Mouse (Mus musculus): ENCODE data around the gene Stard9.

Gene Stard9

GRCm38 (mm10) chr2:120723621-120724020 lies 94.7 kb downstream of the Stard9 start:
- no peak for DNase-seq (ENCODE audit: low spot score in 2 of 2)

- DNase-seq (ENCODE audit: low spot score in 2 of 2): no peak
Observed at GRCm38 (mm10) chr2:120724176-120724575, 95.3 kb downstream of the Stard9 start.

GRCm38 (mm10) chr2:120729775-120730585 lies 101.1 kb downstream of the Stard9 start:
- DNase-seq (ENCODE audit: low spot score in 2 of 2): no peak

- peak in 1 of 2 experiments; percentile 21 for DNase-seq (ENCODE audit: low spot score in 2 of 2)
Observed at GRCm38 (mm10) chr2:120730639-120731166, 101.8 kb downstream of the Stard9 start.

GRCm38 (mm10) chr2:120731167-120731862 lies 102.4 kb downstream of the Stard9 start:
- peak; percentile 89 to 92 for DNase-seq (ENCODE audit: low spot score in 2 of 2)

GRCm38 (mm10) chr2:120731877-120732530 lies 103.1 kb downstream of the Stard9 start:
- DNase-seq (ENCODE audit: low spot score in 2 of 2): no peak

GRCm38 (mm10) chr2:120745496-120745895 lies 116.6 kb downstream of the Stard9 start:
- DNase-seq (ENCODE audit: low spot score in 2 of 2): no peak

GRCm38 (mm10) chr2:120748041-120748440 lies 119.1 kb downstream of the Stard9 start:
- no peak for DNase-seq (ENCODE audit: low spot score in 2 of 2)

GRCm38 (mm10) chr2:120761922-120762321 lies 133.0 kb downstream of the Stard9 start:
- no peak for DNase-seq (ENCODE audit: low spot score in 2 of 2)

GRCm38 (mm10) chr2:120770265-120770935 lies 141.5 kb downstream of the Stard9 start:
- no peak for DNase-seq (ENCODE audit: low spot score in 2 of 2)
